Mouse (Mus musculus): ENCODE data around the gene Dbi.

The Dbi gene

DNA sequence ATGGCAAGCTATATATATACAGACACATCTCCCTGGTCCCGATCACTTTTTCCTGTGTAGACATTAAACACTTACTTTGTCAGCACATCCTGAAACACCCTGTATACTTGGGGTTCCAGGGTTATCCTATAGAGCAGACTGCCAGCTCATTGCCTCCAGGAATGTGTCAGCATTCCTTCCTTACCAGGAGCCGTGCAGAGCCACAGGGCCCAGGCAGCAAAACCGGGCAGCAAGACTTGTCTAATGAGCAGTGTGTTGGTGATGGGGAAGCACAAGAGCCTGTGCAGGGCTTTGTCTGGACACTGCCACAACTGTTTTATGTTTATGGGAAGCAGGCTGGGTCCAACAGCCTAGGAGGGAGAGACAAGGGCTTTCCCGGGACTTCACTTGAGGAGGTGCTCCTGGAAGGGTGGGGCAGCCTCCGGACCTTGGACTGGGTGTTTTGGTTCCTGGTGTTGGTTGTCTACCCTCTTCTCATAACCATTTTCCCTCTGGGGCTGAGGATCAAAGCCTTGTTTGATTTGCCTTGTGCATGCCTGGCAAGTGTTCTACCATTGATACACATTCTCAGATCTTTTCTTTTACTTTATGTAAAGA, 36.9 kb downstream of the Dbi start:
- no peak for DNase-seq (ENCODE audit: low spot score)

DNA sequence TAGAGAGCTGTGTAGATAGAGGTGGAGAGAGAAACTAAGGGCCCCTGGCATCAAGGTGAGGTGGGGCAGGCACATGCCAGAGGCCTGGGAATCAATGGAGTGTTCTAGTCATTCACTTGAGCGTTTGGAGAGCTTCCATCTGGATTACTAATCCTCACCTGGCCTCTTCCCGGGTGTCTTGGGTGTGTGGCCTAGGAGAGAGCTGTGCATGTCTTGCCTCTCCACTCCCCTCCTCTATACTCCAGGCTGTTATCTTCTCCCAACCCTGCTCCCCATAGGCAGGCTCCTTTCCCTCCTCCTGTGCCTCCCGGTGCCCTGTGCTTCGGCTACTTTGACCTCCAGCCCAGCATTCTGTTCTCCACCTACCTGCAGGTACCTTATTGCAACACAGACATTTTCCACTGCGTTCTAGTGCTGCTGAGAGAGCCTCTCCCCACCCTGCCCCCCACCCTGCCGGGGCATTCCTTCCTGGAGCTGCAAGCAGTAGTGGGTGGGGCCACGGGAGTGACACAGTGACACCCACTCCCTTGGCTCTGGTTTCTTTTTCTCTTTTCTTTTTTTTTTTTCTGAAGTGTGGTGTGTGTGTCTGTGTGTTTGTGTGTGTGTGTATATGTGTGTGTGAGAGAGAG, 37.8 kb downstream of the Dbi start:
- DNase-seq (ENCODE audit: low spot score): peak; percentile 76

DNA sequence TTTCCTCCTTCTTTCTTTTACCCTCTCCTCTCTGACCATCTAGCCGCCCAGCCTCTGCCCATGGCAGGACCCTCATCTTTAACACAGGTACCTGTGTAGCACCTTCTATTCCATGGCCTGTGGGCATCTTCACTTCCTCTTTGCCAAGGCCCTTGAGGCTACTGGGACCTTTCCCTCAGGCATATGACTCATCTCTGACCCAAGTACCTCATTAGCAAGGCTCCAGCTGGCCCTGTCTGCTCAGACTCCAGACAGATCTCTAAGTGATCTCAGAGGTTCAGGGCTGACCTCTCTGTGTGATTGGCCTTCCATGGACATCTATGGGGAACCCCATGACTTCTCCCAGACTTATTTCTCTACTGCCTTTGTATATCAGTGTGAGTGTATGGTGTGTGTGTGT, 40.2 kb downstream of the Dbi start:
- DNase-seq (ENCODE audit: low spot score): no peak

DNA sequence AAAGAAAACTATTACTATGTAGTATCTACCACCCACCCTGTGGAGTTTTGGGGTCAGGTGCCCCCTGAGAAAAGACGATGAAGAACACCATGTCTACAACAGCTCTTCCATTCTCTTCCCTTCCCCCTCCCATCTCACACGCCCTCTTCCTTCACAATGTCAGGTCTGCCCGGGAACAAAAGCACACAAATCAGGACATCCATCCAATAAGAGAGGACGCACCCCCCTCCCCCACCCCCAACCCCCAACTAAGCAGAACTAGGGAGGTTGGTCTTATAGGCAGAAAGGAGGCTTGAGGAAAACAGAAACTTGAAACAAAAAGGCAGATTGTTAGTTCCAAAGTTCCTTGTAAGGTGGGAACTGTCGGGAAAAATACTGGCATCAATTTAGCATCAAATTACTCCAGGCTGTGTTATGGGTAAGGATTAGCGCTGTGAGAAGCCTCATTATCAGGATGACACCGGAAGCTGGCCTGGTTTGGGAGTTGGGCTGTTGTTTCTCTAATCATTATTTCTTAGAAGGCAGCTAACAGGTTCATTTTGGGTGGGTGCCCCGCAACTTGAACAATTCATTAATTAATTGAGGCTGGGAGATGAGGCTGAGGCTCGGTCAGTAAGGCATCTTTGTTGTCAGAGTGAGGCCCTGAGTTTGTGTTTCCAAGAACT, 43.0 kb downstream of the Dbi start:
- DNase-seq (ENCODE audit: low spot score): no peak

DNA sequence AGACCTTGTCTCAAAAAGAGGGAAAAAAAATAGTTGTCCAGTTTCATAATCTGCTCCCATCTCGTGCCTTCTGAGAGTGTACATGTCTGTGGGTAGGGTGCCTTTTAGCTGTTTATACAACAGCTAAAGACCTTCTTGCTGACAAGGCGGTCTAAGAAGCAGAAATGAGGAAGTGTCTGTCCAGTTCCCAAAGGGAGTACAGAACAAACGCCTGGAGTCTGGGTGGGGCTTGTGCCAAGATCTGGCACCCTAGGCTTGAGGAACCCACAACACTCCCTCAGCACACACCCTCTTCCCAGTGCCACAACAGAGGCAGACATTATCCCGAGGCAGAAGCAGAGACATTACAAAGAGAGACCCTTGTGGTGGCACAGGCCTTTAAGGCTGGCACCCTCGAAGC, 45.4 kb downstream of the Dbi start:
- no peak for DNase-seq (ENCODE audit: low spot score)

DNA sequence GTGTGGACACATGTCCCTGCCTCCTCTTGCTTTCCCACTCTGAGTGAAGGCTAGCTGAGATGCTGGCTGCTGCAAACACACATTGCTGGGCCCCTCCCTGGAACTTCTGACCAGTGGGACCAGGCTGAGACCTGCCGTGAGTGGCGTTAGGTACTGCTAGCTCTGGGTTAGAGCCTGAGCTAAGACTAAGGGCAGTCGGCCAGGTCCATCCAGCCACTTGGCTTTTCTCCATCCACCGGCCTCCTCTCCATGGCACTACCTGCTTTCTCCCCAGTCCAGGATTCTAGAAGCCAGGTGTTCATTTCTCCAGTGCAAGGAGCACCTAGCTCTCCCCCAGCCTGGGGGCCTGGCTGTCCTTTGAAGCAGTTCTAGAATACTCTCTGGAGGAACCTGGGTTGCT, 45.9 kb downstream of the Dbi start:
- no peak for DNase-seq (ENCODE audit: low spot score)

DNA sequence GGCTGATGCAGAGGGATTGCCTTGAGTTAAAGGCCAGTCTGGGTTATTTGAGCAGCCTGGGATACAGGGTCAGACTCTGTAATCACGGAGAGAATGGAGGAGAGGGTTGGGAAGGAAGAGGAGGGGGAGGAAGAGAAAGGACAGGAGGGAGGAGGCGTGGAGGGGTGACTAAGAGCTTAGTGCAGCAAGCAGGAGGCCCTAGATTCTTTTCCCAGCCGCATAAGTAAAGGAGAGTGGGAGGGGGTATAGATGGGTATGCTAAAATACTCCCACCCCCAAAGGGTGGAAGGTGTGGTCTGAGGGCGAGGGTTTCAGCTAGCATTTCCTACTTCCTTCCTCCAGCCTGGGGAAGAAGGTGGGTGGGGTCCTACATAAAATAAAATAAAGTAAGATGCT, 46.6 kb downstream of the Dbi start:
- DNase-seq (ENCODE audit: low spot score): no peak

DNA sequence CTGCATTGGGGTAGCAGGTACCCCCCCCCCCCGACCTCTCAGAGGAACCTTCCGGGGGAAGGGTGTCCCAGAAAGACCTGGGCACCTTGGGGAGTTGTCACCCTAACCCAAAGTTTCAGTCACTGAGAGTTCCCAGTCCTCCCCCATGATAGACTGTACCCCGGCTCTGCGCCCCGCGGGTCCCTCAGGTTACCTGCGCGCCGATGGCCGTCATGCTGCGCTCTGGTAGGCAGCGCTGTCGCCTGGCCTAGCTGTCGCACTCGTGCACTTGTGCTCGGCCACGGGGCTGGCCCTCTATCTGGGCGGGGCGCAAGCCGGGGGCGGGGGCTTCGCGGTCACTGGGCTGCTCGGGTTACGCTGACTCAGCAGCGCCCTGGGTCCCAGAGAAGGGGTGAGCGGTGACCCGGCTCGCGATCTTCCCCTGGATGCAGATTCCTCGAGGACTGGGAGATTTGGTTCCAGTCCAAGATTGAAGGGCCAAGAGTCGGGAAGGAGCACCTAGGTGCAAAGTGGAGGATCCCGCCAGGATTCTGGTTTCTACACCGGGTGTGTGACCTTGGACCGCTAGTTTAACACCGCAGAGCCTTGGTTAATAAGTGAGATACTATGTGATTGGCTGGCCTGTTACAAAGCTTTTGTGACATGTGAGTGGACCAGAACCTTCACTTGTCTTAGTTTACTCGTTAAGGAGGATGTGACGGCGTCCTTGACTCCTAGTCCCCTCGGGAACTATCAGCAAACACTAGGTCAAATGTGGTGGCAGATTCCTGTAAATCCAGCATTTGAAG, 47.2 kb downstream of the Dbi start, which contains the start of gene Tmem37:
TSS of gene Tmem37 (minus strand) at position 556 of the 788 bp plus-strand sequence.
- DNase-seq (ENCODE audit: low spot score): peak; percentile 76

DNA sequence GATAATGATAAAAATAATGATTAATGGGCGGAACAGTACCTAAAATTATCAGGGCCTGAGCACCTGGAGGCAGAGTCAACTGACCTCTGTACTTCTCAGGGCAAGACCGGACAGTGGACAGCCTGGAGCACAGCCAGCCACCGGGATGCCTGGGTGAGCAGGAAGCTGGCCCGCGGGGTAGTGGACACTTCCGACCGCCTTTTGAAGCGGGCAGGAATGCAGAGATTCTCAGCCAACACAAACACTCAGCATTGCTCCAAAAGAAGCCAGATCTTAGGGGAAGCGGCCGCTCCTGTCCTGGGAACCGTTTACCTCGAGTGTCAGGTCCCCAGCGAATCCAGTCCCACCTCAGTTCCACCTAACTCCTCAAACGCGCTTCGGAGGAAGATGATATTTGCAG, 48.0 kb downstream of the Dbi start:
- peak; percentile 63 for DNase-seq (ENCODE audit: low spot score)

DNA sequence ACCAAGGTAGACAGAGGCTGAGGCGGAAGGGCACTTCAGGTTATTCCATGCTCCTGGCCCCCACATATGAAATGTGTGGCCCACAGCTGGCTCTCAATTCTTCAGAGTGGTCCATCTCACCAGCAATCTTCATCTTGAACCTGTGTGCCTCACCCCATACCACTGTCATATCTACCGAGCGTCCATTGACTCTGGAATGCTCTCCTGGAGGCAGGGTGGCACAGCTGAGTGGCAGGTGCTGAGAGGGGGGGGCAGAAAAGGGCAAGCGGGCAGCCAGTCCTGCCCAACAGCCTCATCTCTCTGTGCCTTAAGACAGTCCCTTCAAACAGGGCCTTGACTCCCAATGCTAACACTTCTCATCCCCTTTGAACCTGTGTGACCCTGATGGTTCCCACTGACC, 49.7 kb downstream of the Dbi start:
- no peak for DNase-seq (ENCODE audit: low spot score)

DNA sequence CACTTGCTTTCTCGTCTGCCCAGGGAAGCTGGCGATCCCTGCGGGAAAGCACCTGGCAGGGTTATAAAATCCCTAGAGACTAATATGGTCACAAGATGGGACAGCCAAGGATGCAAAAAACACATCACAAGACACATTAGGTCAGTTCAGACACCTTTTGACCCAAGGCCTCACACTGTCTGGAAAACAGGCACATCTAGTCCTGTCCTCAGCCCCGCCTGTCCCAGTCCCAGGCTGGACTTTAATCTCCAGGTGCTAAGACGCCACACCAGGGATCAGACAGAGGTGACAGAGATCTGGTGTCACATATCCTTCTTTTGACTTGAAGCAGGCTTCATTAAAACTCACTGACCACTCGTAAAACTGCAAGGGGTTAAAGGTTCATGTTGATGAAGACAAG, 50.7 kb downstream of the Dbi start:
- DNase-seq (ENCODE audit: low spot score): no peak

DNA sequence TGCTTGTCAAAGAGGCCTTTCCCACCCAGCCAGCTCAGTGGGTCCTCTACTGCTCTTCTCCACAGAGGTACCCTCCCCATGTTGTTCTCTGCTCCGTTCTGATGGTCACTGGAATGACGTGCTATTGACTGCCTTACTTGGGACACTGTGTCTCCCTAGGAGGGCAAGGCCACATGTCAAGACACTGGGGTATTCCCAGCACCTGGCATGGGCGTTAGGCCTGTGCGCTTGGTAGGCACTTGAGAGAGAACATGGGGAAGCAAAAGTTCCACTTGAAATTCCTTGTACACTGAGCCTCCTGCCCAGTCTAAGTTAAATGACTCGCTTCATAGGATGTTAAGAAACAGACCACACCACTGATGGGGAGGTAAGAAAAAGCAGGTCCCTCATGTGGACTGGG, 51.8 kb downstream of the Dbi start:
- DNase-seq (ENCODE audit: low spot score): peak; percentile 66

DNA sequence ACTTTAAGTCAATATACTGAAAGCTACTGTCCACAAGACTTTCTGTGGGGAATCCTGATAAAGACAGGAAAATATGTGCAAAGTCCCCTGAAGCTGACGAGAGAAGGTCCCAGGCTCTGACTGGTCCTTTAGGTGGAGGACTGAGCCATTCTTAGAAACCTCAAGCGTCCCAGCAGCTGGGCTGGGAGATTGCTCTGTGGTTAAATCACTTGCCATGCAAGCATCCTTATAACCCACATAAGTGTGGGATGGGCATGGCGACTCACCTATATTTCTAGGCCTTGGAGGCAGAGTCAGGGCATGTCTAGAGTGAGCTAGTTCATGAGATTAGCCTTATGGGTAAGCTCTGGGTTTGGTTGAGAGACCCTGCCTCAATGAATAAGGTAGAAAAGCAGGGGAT, 54.3 kb downstream of the Dbi start:
- DNase-seq (ENCODE audit: low spot score): no peak

DNA sequence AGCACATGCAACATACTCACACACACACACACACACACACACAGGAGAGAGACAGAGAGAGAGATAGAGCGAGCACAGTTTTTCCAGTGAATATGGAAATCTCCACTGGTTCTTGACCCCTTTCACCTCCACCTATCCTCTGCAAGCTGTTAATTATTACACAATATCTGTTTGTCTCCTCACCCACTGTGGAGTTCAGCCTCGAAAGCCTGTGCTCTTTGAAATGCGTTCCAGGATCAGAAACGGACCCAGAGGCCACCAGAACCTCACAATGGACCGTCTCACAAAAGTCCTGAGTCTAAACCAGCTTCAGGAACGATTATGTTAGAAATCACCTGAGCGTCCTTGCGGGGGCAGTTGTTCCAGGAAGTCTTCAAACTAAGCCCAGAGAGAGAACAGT, 54.7 kb downstream of the Dbi start:
- DNase-seq (ENCODE audit: low spot score): no peak

DNA sequence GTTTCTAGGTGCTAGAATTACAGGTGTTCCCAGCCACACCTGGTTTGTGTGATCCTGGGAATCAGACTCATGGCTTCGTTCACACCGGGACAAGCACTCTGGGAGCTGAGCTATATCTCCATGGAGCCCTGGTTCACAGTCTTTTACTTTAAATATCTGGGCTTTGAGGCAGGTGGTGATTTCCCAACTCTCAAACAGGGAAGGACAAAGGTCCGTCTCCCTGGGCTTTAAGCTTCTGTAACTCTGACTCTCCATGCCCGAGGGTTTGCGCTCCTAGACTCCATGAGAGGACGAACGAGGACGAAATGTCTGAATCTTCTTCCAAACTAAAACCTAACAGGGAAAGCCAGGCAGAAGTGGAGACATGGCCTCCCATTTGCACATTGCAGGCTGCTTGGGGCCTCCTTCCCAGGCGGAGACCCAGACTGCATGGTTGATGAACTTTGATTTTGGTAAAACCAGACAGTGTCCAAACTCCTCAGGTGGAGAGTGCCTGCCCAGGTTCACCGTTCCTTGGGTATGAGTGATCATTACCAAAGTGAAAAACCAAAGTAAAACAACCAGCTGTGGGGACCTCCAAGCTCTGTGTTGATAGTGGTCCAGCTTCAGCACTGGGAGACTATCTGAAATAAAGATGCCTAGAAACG, 56.7 kb downstream of the Dbi start:
- no peak for DNase-seq (ENCODE audit: low spot score)
